Mouse (Mus musculus): ENCODE data around the gene Ell.

- TF ChIP-seq EP300 (IDR thresholded peaks at IDR 0.05; ENCODE audit: low read depth) (no peak), CTCF (IDR thresholded peaks at IDR 0.05; ENCODE audit: low read depth) (peak; percentile 99)
These were observed 72.6 kb downstream of the Ell start for GRCm38 (mm10) chr8:70611849-70612248.

Measured in liver, postnatal 0 days (tissue).